Mouse (Mus musculus): ENCODE measurements around the gene A2ml1.

A2ml1 gene

DNA sequence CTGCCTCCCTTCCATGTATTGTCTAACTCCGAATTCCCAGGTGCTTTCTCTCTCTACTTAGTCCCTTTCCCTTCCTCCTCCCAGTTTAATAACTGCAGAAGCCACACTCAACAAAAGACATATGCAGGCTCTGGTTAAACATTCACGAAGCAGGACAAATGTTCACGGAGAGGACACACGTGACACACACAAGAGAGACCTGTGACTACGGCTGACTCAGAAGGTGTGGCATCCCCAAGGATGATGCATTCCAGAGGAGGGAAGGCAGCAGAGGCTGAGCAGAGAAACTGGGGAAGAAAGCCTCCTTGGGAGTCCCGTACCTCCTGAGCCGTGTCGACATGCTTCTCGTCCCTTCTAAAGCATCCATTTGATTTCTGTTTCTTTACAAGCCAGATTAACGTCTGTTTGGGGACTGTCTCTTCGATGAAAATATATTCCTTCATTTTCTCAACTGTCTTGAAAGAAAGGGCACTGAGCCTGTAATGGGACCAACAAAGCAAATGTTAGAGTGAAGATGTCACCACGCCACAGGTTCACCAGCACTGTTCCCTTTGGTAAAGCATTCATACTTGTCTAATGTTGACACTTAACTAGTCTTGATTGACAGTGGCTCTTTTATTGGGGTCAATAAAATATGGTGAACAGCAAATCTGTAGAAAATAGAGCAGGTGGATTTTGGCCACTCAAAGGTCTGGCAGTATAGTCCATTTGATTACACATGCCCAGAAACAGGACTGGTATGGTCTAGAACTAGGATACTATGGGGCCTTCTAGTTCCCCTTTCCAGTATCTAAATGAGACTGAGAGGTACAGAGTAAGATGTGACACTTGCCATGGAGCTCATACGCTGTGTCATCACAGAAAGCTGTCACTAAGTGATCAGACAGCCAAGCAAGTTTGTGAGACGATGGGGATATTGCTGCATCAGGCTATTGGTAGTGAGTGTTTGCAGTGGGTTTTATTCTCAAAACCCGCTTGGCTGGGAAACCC is 31.6 kb downstream of the A2ml1 start:
- DNase-seq: no peak

DNA sequence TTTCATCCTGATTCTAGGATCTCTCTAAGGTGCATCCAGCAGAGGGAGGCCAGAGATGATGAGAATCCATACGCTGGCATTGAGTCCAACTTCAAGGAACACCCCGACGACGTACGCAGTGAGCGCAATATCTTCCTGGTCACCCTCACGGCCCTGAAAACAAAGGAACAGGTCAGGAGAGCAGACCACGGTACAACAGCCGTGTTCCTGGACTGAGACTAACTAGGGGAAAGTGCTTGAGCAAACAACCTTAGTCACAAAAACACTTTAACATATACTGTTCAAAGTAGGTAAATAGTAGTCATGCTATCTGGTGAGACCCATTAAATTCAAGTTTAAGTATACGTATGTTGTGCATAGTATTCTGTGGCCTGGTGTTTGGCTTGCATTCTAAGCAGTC is 32.9 kb downstream of the A2ml1 start:
- DNase-seq: no peak

DNA sequence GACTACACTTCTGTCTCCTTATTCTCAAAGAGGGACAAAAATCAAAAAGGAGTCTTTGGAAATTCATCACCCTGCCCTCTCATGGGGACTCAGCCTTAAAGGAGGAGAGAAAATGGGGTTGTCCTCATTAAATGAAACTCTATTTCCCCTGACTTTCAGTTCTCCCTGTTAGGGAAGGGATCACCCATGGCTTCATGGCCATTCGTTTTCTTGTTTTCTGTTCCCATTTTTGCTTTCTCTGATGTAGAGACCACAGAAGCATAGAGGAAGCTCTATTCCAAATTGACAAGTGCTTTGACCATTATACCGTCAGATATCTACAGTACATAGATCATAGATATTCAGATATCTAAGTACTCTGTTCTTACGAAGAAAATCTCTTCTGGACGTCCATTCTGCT is 36.0 kb downstream of the A2ml1 start:
- no peak for DNase-seq

DNA sequence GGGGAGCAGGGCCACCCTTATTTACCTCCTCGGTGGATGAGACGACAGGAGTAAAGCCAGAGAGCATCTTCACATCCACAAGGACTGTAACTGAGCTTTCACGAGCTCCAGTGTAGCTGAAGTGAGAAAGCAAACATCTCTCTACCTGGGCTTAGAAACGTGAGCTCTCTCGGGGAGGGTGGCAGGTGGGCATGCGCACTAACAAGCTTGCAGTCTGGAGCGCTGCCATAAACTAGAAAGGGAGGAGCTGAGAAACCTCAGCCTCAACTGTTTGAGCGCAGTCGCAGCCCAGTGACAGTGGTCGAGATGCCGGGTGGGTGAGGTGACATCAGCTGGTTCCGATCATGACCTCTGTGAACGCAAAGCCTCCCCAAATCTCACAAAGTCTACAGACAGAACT is 38.2 kb downstream of the A2ml1 start:
- DNase-seq: no peak

DNA sequence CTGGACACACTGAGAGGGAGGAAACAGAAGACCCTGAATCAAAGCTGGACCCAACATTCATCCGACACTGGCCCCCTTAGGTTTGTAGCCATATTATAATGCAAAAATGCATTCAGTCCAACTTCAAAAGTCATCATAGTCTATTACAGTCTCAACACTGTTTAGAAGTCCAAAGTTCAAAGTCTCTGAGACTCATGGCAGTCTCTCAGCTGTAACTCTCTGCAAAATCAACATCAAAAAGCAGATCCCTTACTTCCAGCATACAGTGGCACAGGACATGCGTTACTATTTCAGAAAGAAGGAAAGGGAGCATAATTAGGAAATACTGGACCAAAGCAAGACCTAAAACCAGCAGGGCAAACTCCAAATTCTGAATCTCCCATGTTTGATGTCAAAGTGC is 46.2 kb downstream of the A2ml1 start:
- no peak for DNase-seq

DNA sequence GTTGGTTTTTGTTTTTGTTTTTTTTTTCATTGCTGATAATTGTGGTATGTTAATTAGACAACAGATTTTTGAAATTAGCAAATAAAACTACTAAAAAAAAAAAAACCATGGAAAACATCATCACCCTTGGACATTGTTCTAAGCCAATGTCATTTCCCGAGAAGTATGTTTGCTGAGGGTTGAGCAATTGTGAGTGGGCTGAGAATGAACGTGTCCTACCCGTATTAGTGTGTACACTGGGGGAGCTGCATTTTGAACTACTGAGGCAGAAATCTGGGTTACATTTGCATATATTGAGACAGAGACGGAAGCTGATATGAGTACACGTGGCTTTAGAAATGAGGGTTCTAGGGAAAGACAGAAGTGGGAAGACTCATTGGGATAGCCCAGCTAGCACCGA is 48.1 kb downstream of the A2ml1 start:
- DNase-seq: no peak

DNA sequence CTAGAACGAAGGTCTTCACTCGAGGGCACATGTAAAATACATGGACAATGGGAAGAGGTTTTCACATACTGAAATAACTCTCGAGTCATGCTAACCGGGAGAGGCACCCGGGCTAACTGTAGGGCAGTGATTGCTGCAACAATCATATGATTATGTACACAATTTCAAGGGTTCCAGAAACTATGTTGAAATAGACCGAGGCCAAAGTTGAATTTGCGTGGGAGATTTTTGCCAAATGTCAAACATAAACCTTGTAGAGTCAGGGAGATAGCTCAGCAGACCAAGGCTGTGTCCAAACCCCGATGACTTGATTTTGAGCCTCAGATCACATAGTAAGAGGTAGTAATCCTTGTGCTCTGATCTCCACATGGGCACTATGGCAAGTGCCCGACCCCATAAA is 48.7 kb downstream of the A2ml1 start:
- DNase-seq: no peak

DNA sequence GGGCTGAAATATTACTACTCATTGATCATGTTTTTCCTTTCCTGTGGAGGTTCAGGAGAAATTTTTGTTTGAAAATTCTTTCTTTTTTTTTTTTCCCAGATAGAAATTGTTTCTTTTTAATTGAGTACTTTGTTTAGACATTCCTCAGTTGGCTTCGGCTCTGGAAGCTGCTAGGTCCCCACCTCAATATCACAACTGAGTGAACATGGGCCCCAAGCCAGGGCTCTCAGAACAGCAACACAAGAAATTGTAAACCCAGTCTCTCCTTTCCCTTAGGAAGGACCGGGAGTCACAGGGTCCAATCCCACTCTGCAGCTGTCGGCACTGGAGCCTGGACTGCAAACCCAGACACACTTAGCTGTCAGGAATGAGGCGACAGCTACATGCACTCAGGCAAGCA is 52.9 kb downstream of the A2ml1 start:
- no peak for DNase-seq

DNA sequence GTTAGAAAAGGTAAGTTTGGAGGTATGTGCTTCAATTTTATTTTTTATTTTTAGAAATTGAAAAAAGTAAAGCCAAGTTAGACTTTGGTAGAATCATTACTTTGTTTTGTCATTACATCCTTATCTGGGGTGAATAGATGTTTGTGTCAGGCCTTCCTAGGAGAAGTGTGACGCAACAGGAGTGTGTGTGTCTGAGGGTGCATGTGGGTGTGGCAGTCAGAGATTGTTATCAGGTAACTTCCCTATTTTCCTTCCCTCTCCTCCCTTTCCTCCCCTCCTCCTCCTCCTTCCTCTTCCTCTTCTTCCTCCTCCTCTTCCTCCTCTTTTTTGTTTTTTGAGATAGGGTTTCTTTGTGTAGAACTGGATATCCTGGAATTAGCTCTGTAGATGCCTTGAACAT is 54.3 kb downstream of the A2ml1 start:
- DNase-seq: no peak

DNA sequence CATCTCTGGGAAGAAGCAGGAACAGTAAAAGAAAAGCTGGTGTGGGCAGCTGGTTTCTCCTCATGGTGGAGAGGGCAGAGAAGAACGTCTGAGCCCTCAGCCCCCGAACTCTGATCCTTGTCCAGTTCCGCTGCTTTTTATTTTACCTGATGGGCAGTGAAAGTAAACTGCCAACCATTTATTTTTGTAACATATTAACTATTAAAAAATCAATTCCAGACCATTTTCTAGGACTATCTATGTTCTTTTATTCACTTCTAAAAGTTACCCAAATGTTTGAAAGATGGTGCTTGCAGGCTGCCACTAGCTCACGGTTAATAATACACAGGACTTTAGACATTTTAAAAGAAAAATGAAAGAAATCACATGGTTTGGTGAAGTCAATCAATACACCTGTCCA is 54.8 kb downstream of the A2ml1 start, which contains the start of gene Pzp:
Gene Pzp (minus strand): TSS at position 120 of the 400 bp plus-strand sequence.
- no peak for DNase-seq

DNA sequence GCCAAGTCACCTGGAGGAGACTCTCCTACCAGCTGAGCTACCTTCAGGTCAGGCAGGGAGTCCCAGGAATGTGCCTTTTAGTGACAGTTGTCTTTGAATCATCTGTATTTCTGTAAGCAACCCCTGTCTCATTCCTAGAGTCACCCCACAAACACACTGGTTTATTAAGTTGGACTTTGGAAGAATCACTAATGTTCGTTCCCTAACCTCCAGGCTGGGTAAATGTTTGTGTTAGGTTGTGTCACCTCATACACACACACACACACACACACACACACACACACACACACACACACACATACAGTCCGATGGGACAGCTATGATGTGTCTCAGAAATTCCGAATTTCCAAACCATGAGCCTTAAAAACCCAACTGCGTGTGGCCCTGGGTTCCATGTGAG is 55.6 kb downstream of the A2ml1 start:
- DNase-seq: no peak

DNA sequence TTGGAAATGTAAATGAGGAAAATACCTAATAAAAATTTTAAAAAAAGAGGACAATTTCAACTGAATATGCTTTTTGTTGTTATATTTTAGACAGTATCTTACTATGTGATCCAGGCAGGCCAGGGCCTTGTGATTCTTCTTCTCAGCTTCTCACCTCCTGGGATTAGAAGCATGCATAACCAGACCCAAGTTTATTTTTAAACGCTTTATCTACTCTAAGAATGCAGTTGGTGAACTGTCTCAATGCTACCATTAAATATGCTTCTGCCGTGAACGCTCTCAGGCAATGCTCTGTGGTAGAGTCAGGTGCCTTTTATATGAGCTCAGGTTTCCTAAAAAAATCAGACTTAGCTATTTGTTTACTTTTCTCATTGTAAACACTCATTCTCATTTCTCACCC is 58.0 kb downstream of the A2ml1 start:
- no peak for DNase-seq

DNA sequence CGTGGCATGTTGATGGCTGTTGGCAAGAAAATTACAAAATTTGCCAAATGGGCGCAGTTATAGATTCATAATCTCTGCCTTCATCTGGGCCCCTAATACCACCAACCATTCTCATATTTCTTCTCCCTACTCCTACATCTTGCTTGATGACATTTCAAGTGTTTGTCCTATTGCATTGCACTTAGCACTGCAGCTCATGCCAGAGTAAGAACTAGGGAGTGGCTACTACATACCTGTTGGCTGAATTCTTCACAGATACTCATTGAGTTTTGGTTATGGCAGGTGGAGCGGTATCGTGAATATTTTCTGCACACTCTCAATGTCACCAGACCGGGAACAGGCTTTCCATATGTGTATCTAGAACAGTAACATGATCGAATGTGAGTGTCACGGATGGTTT is 62.2 kb downstream of the A2ml1 start:
- DNase-seq: no peak

DNA sequence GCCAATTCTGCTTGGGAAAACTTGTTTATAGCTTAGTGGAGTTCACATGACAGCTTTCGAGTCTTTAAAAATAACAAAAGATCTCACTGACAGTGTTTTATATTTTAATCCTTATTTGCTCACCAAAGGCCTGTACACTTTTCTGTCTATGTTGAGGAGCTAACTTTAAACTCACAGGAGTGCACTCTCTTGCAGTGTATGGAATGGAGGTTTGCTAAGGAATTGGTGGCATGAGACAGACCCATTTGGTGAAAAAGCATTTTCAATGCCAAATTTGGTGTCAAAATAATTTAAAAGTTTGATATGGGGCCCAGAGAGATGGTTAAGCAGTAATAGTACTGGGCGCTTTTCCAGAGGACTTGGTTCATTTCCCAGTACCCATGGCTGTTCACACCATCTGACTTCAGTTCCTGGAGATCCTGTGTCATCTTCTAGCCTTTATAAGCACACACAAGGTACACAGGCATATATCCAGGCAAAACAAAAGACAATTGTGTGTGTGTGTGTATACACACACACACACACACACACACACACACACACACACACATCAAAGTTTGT is 75.7 kb downstream of the A2ml1 start:
- no peak for DNase-seq

DNA sequence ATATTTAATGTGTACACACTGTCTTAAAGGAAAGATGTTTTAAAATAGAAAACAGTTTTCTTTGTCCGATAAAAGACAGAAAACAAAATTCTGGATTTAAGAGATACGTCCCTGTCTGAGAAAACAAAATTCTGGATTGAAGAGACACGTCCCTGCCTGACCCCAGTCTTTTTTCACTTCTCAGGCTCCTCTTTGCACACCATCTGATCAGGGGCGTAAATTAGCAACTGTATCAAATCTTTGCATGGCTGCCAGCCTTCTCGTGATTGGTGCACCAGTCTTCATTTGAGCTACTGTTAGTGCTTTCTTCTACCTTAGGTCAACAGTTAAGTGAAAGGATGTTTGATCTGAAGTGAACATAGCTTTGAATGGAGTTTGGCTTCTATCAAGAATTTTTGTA is 76.7 kb downstream of the A2ml1 start:
- no peak for DNase-seq

DNA sequence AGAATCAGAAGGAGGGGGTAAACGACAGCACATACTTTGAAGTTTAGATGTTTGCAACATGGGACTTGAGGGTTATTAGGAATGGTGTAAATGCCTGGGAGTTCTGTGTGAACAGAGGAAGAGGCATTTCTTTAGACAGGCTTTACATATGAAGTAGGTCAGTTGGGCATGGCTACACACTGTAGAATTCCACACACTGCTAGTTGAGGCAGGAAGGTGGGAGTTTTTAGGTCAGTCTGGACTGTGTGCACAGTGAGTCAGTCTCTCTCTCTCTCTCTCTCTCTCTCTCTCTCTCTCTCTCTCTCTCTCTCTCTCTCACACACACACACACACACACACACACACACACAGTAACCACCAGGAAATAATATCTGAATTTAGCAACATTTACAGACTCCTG is 86.1 kb downstream of the A2ml1 start:
- no peak for DNase-seq

DNA sequence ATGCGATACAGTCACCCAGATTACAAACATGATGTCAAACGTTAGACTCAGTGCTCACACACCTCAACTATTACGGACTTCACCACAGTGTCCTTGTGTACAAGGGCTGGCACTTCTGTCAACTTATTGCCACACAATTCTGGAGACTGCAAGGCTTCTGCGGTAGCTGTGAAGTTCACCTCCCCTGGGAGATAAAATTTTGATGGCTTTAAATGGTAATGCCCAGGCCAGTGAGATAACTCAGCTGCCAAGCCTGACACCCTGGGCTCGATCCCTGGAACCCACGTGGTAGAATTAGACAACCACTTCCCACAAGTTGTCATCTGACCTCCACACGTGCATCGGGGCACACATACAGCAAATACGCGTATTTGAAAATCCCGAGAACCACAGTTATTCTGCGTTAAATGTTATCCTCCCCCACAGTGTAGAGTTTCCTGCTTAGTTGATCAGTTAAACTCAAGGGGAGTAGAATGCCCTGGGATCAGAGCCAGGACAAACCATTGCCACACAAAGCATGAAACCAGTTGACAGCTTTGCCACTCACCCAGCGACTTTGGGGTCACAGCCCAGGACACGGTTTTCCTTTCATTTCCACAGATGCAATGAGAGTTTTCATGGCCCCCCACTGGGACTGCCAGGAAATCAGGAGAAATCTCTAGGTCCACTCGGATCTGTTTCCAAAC is 86.6 kb downstream of the A2ml1 start:
- no peak for DNase-seq

DNA sequence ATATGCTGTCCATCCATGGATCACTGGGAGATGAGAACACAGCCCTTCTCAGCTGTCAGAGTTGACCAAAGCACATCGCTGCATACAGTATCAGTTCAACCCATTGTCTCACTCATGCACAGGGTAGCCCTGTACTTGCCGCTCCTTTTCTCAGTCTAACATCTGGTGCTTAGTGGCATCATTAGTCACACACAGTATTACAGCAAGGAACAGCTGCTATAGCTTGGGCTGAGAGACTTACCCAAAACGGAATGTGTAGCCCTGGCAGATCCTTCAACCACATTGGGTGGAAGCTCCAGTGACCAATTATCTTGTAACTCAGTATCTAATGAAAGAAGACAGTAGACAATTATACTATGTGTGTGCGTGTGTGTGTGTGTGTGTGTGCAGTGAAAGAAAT is 89.5 kb downstream of the A2ml1 start:
- no peak for DNase-seq

DNA sequence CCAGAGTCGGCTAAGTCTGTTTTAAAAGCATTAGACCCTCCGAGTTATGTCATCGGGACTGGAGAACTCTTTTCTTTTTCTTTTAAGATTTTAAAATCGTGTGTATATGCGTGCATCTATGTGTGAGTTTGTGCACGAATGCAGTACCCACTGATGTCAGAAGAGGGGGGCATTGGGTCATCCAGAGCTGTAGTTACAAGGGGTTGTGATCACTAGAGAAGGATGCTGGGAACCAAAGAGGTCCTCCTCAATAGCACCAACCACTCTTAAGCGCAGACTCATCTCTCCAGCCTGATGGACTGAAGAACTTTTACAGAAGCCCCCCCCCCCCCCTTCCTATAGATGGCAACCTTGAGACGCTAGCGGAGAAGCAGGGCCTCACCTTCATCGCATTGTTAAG is 91.3 kb downstream of the A2ml1 start:
- no peak for DNase-seq

Data from cerebellum, adult 11 months (tissue).